ENCODE assay signal across 25 mouse cellular contexts in the genomic region with DNA sequence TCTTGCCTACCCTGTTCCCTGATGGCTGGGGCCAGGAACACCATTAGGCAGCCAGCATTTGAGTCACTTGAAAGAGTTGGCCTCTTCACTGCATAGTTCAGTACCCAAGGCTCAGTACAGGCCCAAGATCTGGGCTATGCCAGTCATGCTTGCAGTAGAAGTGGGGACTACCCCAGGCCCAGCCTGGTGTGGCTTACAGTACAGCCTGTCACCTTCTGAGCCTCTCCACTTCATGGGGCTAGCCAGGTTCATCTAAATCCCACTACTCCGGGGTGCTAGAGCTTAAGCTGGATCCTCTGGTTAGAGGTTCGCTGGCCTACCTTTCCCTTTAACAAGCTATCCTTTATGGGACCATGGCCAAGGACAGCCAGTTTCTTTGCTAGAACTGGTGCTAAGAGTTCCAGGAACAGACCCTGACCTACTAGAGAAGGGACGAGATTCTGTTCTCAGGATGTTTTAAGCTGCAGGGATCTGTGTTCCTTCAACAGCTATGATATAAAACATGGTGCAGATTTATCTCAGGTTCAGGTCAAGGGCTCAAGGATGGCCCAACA. TPM values are rescaled to one million over a fixed set of nuclear protein-coding genes. Genes with fewer than 3 reads are reported as not detected.
DNase-seq lines count a peak whose midpoint lies in the region; ATAC-seq and TF ChIP-seq lines count a peak whose summit lies in the region.
"Had no signal": no experiment of that assay in that cellular context is flagged by ENCODE, and none has a peak within 500 bp of the region (broad histone marks: within the 10 kb centered on the region; RNA-seq: fewer than 3 reads in every experiment).

No protein-coding gene starts in this region.

- peak overlapping the region; percentile 52 for H3K27ac ChIP-seq in liver, embryonic 12.5 days
- H3K27ac ChIP-seq in liver, postnatal 0 days (ENCODE audit: low read depth) = no peak overlapping the region
- peak overlapping the region; percentile 58 for H3K27ac ChIP-seq in testis, adult 2 months (ENCODE audit: control insufficient read depth, insufficient read depth, low read depth, low read length)
- H3K27ac ChIP-seq: heart, embryonic 15.5 days; intestine, embryonic 15.5 days; limb, embryonic 15.5 days; midbrain, embryonic 10.5 days had no signal

- peaks cover 4% of the 10 kb centered on the region for H3K9me3 ChIP-seq in erythroblast, embryonic 14.5 days (ENCODE audit: control insufficient read depth, low read length)
- H3K9me3 ChIP-seq in liver, embryonic 12.5 days (replicated peaks) = no peaks in the 10 kb centered on the region
- no peaks in the 10 kb centered on the region for H3K9me3 ChIP-seq in liver, postnatal 0 days (ENCODE audit: low read length)
- H3K9me3 ChIP-seq: embryonic facial prominence, embryonic 10.5 days; heart, embryonic 15.5 days; intestine, embryonic 15.5 days; limb, embryonic 15.5 days; midbrain, embryonic 10.5 days had no signal

- H3K4me3 ChIP-seq in erythroblast, embryonic 14.5 days (replicated peaks) = peak overlapping the region; percentile 79
- H3K4me3 ChIP-seq in liver, embryonic 12.5 days = no peak overlapping the region
- H3K4me3 ChIP-seq in liver, postnatal 0 days (ENCODE audit: low read depth, low read length) = no peak overlapping the region
- no peak overlapping the region for H3K4me3 ChIP-seq in testis, adult 2 months (ENCODE audit: control insufficient read depth, low read depth, low read length)
- H3K4me3 ChIP-seq: embryonic facial prominence, embryonic 10.5 days; heart, embryonic 15.5 days; intestine, embryonic 15.5 days; limb, embryonic 15.5 days; midbrain, embryonic 10.5 days had no signal

- TF ChIP-seq CTCF in liver, postnatal 0 days (IDR thresholded peaks at IDR 0.05; ENCODE audit: low read depth) = no peak
- no peak for TF ChIP-seq CTCF in testis, adult 2 months (IDR thresholded peaks at IDR 0.05; ENCODE audit: control insufficient read depth, insufficient read depth, insufficient replicate concordance, low read depth, low read length)

- H3K36me3 ChIP-seq in erythroblast, embryonic 14.5 days (ENCODE audit: control insufficient read depth) = peaks cover 63% of the 10 kb centered on the region
- peaks cover 57% of the 10 kb centered on the region for H3K36me3 ChIP-seq in liver, embryonic 12.5 days
- H3K36me3 ChIP-seq in liver, postnatal 0 days (replicated peaks; ENCODE audit: insufficient read depth, low read length) = peaks cover 42% of the 10 kb centered on the region
- no peaks in the 10 kb centered on the region; the same call in none of the 2 replicates for H3K36me3 ChIP-seq in testis, adult 2 months (ENCODE audit: control insufficient read depth, insufficient read depth, low read length)

- peak; percentile 65 to 84 for DNase-seq in adrenal gland, adult (ENCODE audit: inconsistent age in 2 of 2, low spot score in 1 of 2)
- DNase-seq in adrenal gland, postnatal 36 days = no peak
- no peak for DNase-seq in liver, postnatal 0 days
- no peak for DNase-seq in testis, postnatal 10 days (ENCODE audit: low spot score)
- DNase-seq: adrenal gland, postnatal 10 days; heart, postnatal 4 days; kidney, adult 9 months; lung, postnatal 4 days; retina, postnatal 1 day; right cerebral cortex, postnatal 25 days; spleen, adult 18-20 months; thymus, postnatal 25 days had no signal

- H3K4me2 ChIP-seq in liver, embryonic 12.5 days = 0 out of 2 replicates have a peak overlapping the region, but pooled peaks have one; percentile 91
- no peak overlapping the region for H3K4me2 ChIP-seq in liver, postnatal 0 days (ENCODE audit: low read depth, low read length)
- H3K4me2 ChIP-seq: heart, embryonic 15.5 days; intestine, embryonic 15.5 days; limb, embryonic 15.5 days had no signal

- no peak for TF ChIP-seq POLR2A in testis, adult 2 months (IDR thresholded peaks at IDR 0.05; ENCODE audit: control insufficient read depth, low read depth, low read length)

- peaks cover 65% of the 10 kb centered on the region for H3K4me1 ChIP-seq in erythroblast, embryonic 14.5 days (ENCODE audit: control insufficient read depth)
- H3K4me1 ChIP-seq in liver, embryonic 12.5 days = peaks cover 38% of the 10 kb centered on the region
- peaks cover 24% of the 10 kb centered on the region for H3K4me1 ChIP-seq in liver, postnatal 0 days (ENCODE audit: insufficient read depth)
- peaks cover 14% of the 10 kb centered on the region for H3K4me1 ChIP-seq in testis, adult 2 months (ENCODE audit: control insufficient read depth, insufficient read depth, low read length)

- TF ChIP-seq EP300 in liver, postnatal 0 days (IDR thresholded peaks at IDR 0.05; ENCODE audit: low read depth) = no peak

- no peak for ATAC-seq in erythroblast, adult 5-6 weeks (replicated peaks; ENCODE audit: low FRiP score, poor library complexity, severe bottlenecking)
- no peak for ATAC-seq in liver, embryonic 12.5 days
- ATAC-seq in liver, postnatal 0 days = no peak
- ATAC-seq: activated CD4-positive, CD25-positive, alpha-beta regulatory T cell, adult 4 months; hindbrain, embryonic 16.5 days; intestine, embryonic 15.5 days had no signal

- no peak overlapping the region for H3K9ac ChIP-seq in liver, embryonic 12.5 days
- no peak overlapping the region for H3K9ac ChIP-seq in liver, postnatal 0 days (replicated peaks)
- H3K9ac ChIP-seq: heart, embryonic 15.5 days; intestine, embryonic 15.5 days; limb, embryonic 15.5 days had no signal

- 84% methylated on average over 3 of the region's 3 CpGs for WGBS in liver, embryonic 12.5 days (ENCODE audit: insufficient replicate concordance)
- 83% methylated on average over 3 of the region's 3 CpGs for WGBS in liver, postnatal 0 days (ENCODE audit: insufficient replicate concordance)

- peaks cover 27% of the 10 kb centered on the region for H3K27me3 ChIP-seq in erythroblast, embryonic 14.5 days (ENCODE audit: control insufficient read depth)
- peaks cover 20% of the 10 kb centered on the region for H3K27me3 ChIP-seq in liver, embryonic 12.5 days (replicated peaks)
- peaks cover 14% of the 10 kb centered on the region for H3K27me3 ChIP-seq in liver, postnatal 0 days (ENCODE audit: insufficient read depth, low read length)
- no peaks in the 10 kb centered on the region for H3K27me3 ChIP-seq in testis, adult 2 months (ENCODE audit: control insufficient read depth, insufficient read depth, low read length)
- H3K27me3 ChIP-seq: heart, embryonic 15.5 days; intestine, embryonic 15.5 days; limb, embryonic 15.5 days had no signal

RNA-seq across cellular contexts. Expression of a gene that starts 2.1 kb away (rescaled TPM):
- 10 to 100 TPM; 22.1 to 22.7 TPM for total RNA-seq in adrenal gland, postnatal 36 days (2021)
- polyA plus RNA-seq in erythroblast, embryonic 14.5 days (2012) = 4.8 and 5.0 TPM in 2 replicates
- total RNA-seq in erythroblast, adult 5-6 weeks (2015; ENCODE audit: low replicate concordance) = 21.3 and 22.1 TPM in 2 replicates
- 29.0 and 33.3 TPM in 2 replicates for total RNA-seq in erythroblast, adult 5-6 weeks (2017; ENCODE audit: low replicate concordance)
- 25.7 and 27.2 TPM in 2 replicates for polyA plus RNA-seq in liver, embryonic 12.5 days (2016; fragmentation: Nextera tagmentation; extraction: Ambion mirVana)
- 13.5 and 14.2 TPM in 2 replicates for polyA plus RNA-seq in liver, postnatal 0 days (2015; fragmentation: Nextera tagmentation; extraction: Ambion mirVana)
- polyA plus RNA-seq in testis, adult 2 months (2012; rRNA removed) = 16.3 and 16.4 TPM in 2 replicates

RNA-seq across cellular contexts. Expression of a gene that starts 6.3 kb away (rescaled TPM):
- total RNA-seq in adrenal gland, postnatal 36 days (2021) = 10 to 100 TPM; 24.7 to 36.8 TPM
- 0.44 and 0.77 TPM in 2 replicates for polyA plus RNA-seq in erythroblast, embryonic 14.5 days (2012)
- not detected in 2 replicates for total RNA-seq in erythroblast, adult 5-6 weeks (2015; ENCODE audit: low replicate concordance)
- 1.2 and 7.5 TPM in 2 replicates for total RNA-seq in erythroblast, adult 5-6 weeks (2017; ENCODE audit: low replicate concordance)
- polyA plus RNA-seq in liver, embryonic 12.5 days (2016; fragmentation: Nextera tagmentation; extraction: Ambion mirVana) = 12.0 and 14.1 TPM in 2 replicates
- 4.8 and 6.4 TPM in 2 replicates for polyA plus RNA-seq in liver, postnatal 0 days (2015; fragmentation: Nextera tagmentation; extraction: Ambion mirVana)
- polyA plus RNA-seq in testis, adult 2 months (2012; rRNA removed) = 6.8 and 9.5 TPM in 2 replicates

RNA-seq across cellular contexts. Expression of a gene that starts 23.2 kb away (rescaled TPM):
- 10 to 100 TPM; 14.8 to 19.4 TPM for total RNA-seq in adrenal gland, postnatal 36 days (2021)
- polyA plus RNA-seq in erythroblast, embryonic 14.5 days (2012) = 25.7 and 48.2 TPM in 2 replicates
- total RNA-seq in erythroblast, adult 5-6 weeks (2015; ENCODE audit: low replicate concordance) = 64.4 and 68.3 TPM in 2 replicates
- 29.9 and 61.1 TPM in 2 replicates for total RNA-seq in erythroblast, adult 5-6 weeks (2017; ENCODE audit: low replicate concordance)
- polyA plus RNA-seq in liver, embryonic 12.5 days (2016; fragmentation: Nextera tagmentation; extraction: Ambion mirVana) = 103 TPM in 2 replicates
- polyA plus RNA-seq in liver, postnatal 0 days (2015; fragmentation: Nextera tagmentation; extraction: Ambion mirVana) = 30.1 and 32.9 TPM in 2 replicates
- 38.8 and 39.6 TPM in 2 replicates for polyA plus RNA-seq in testis, adult 2 months (2012; rRNA removed)

RNA-seq across cellular contexts. Expression of a gene that starts 28.3 kb away (rescaled TPM):
- total RNA-seq in adrenal gland, postnatal 36 days (2021) = under 1 TPM; 0.26 to 0.96 TPM
- polyA plus RNA-seq in erythroblast, embryonic 14.5 days (2012) = not detected in 2 replicates
- total RNA-seq in erythroblast, adult 5-6 weeks (2015; ENCODE audit: low replicate concordance) = not detected in 2 replicates
- total RNA-seq in erythroblast, adult 5-6 weeks (2017; ENCODE audit: low replicate concordance) = not detected in 2 replicates
- polyA plus RNA-seq in liver, embryonic 12.5 days (2016; fragmentation: Nextera tagmentation; extraction: Ambion mirVana) = 0.22 and 0.30 TPM in 2 replicates
- polyA plus RNA-seq in liver, postnatal 0 days (2015; fragmentation: Nextera tagmentation; extraction: Ambion mirVana) = 0.05 TPM in 1 of 2 replicates, not detected in the other
- polyA plus RNA-seq in testis, adult 2 months (2012; rRNA removed) = 1.6 and 2.1 TPM in 2 replicates
- total RNA-seq: left cerebral cortex, postnatal 14 days had no signal
- polyA plus RNA-seq: embryonic facial prominence, embryonic 10.5 days; forebrain, embryonic 11.5 days; hindbrain, embryonic 16.5 days; midbrain, embryonic 10.5 days had no signal

RNA-seq across cellular contexts. Expression of a gene that starts 39.1 kb away (rescaled TPM):
- total RNA-seq in adrenal gland, postnatal 36 days (2021) = 10 to 100 TPM; 62.9 to 65.2 TPM
- 4.8 and 5.8 TPM in 2 replicates for polyA plus RNA-seq in erythroblast, embryonic 14.5 days (2012)
- total RNA-seq in erythroblast, adult 5-6 weeks (2015; ENCODE audit: low replicate concordance) = 58.0 and 62.7 TPM in 2 replicates
- 166 and 187 TPM in 2 replicates for total RNA-seq in erythroblast, adult 5-6 weeks (2017; ENCODE audit: low replicate concordance)
- polyA plus RNA-seq in liver, embryonic 12.5 days (2016; fragmentation: Nextera tagmentation; extraction: Ambion mirVana) = 34.6 and 39.1 TPM in 2 replicates
- polyA plus RNA-seq in liver, postnatal 0 days (2015; fragmentation: Nextera tagmentation; extraction: Ambion mirVana) = 22.8 and 26.2 TPM in 2 replicates
- polyA plus RNA-seq in testis, adult 2 months (2012; rRNA removed) = 61.4 and 62.8 TPM in 2 replicates

Comparison
In these comparisons a context has a peak if more than half of its experiments do, and no peak if none do; other contexts are left out.
1. DNase-seq: peak in adrenal gland, adult (2 of 2); none in adrenal gland, postnatal 36 days (0 of 2), liver, postnatal 0 days (single experiment) and testis, postnatal 10 days (single experiment).